Mouse (Mus musculus) sigmoid colon, adult 10 weeks (tissue): ENCODE measurements around the gene Ybx3. TPM values are rescaled to one million over a fixed set of nuclear protein-coding genes. Genes with fewer than 3 reads are reported as not detected.

Experiments
- polyA plus RNA-seq: library from polyadenylated mRNA; stranded (reverse); fragments of 350-450 nt; fragmentation: Illumina TruSeq; extraction: RNeasy Lipid Tissue Mini Kit (QIAGEN cat#74804); gene quantifications from one replicate; pipeline ENCODE4 v1.2.3, GENCODE M21; 2014; ENCODE audit warnings: low read depth, low replicate concordance

The Ybx3 gene
- polyA plus RNA-seq: 155 TPM

DNA sequence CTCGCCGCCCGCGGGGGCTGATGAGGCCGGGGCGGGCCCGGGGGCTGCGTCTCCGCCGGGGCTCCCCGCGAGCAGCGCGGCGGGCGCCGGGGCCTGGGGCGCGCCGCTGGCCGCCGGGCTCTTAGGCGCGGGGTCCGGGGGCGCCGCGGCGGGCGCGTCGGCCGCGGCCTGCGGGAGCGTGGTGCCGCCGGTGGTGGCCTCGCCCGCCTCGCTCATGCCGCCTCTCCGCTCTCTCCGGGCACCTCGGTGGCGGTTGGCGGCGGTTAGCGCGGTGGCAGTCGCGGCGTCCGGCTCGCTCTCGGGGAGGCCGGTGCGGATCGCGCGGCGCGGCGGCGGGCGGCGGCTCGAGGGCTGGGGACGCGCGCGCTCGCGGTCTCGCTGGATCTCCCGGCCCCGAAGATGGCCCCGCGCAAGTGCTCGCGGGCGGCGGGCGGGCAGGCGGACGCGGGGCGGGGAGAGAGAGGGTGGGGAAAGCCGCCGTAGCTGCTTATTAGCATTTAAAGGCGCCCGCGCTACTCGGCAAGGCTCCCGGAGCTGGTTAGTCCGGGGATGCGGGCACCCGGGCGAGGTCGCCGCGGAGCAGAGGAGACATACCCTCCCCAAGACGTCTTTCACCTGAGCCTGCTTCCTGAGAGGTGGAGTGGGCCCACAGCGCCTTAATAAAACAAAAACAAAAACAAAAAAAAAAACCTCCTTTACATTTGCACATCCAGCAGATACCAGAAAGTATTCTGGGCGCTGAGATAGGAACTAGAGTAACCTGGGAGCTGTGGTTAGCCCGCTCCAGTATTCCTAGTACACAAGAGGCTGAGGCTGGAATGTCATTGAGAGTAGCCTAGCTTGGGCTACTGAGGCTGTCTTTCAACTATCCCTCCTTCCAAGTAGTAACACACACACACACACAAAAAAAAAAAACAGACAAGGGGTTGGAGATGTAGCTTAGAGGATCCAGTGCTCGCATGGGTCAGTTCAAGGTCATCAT lies at the start of gene Ybx3:
TSS of gene Ybx3 (minus strand) at position 437 of the 982 bp plus-strand sequence.

DNA sequence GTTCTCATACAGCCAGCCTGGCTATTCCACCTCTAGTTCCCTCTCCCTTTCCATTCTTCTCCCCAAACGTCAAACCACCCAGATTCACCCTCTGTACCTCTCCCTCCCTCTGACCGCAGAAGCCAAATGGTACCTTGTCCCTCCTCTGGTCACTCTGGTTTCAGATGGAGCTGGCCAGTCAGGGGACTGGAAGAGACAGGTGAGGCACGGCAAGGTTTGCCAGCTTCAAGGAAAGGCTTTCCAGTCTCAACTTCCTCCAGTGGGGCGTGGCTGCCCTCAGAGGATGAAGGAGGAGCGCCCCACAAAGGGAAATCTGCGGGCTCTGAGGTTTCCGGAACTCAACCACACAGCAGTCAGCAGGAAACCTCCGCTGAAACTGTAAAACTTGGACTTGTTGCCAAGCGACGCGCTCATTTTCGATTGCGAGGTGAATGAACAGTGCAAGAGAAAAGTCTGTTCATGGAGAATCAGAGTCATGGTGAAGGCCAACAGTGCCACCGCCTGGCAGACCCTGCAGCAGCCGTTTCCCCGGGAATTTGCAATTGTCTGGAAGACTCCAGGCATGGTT lies 34.8 kb downstream of the Ybx3 start, which contains the start of gene Styk1:
TSS of gene Styk1 (minus strand) at position 246 of the 568 bp plus-strand sequence.

Other genes starting within 250 kb of the Ybx3 start
- 9.1 TPM for gene Klra2, start 141.1 kb downstream of the Ybx3 start, polyA plus RNA-seq
- 81.3 TPM for gene Magohb, start 95.2 kb downstream of the Ybx3 start, polyA plus RNA-seq
- gene Styk1, start 34.9 kb downstream of the Ybx3 start, polyA plus RNA-seq: 286 TPM
- gene 5430401F13Rik, start 97.9 kb upstream of the Ybx3 start, polyA plus RNA-seq: not detected
- gene Gm6619, start 97.9 kb upstream of the Ybx3 start, polyA plus RNA-seq: not detected
- not detected for gene Tas2r130, start 242.4 kb upstream of the Ybx3 start, polyA plus RNA-seq